Mouse (Mus musculus) midbrain, embryonic 13.5 days (tissue): ENCODE results near the gene Rpl27a. TPM values are rescaled to one million over a fixed set of nuclear protein-coding genes. Genes with fewer than 3 reads are reported as not detected.

ENCODE experiments used
- ATAC-seq: fragments of 200-750 bp; cut with Nextera tagmentation; 2 replicates; pipeline ENCODE4 v1.8.0; 2017; ENCODE audit warnings: mild to moderate bottlenecking, moderate TSS enrichment, moderate library complexity
- H3K27ac ChIP-seq: fragments of 300-500 bp; sonication (generic); 2 replicates; pipeline ENCODE4 v1.5.1; 2015; ENCODE audit warnings: inconsistent platforms, mild to moderate bottlenecking, moderate library complexity
- H3K27me3 ChIP-seq: fragments of 300-500 bp; sonication (generic); 2 replicates; pipeline ENCODE4 v1.6.1; 2015; ENCODE audit warnings: mild to moderate bottlenecking, inconsistent platforms
- H3K36me3 ChIP-seq: fragments of 300-500 bp; sonication (generic); 2 replicates; pipeline ENCODE4 v1.6.1; 2015; ENCODE audit warnings: mild to moderate bottlenecking, inconsistent platforms
- H3K4me1 ChIP-seq: fragments of 300-500 bp; sonication (generic); replicated peaks from 2 replicates; pipeline ENCODE4 v1.6.1; 2015; ENCODE audit warnings: inconsistent platforms
- H3K4me2 ChIP-seq: fragments of 300-500 bp; sonication (generic); replicated peaks from 2 replicates; pipeline ENCODE4 v1.6.1; 2015; ENCODE audit warnings: moderate library complexity, mild to moderate bottlenecking, inconsistent platforms
- H3K4me3 ChIP-seq: fragments of 300-500 bp; sonication (generic); replicated peaks from 2 replicates; pipeline ENCODE4 v1.5.1; 2015; ENCODE audit warnings: mild to moderate bottlenecking, inconsistent platforms
- H3K9ac ChIP-seq: fragments of 300-500 bp; sonication (generic); replicated peaks from 2 replicates; pipeline ENCODE4 v1.6.1; 2015; ENCODE audit warnings: mild to moderate bottlenecking, inconsistent platforms
- H3K9me3 ChIP-seq: fragments of 300-500 bp; sonication (generic); 2 replicates; pipeline ENCODE4 v1.6.1; 2016; ENCODE audit warnings: mild to moderate bottlenecking, inconsistent platforms
- WGBS: fragments of 180-500 bp; shearing (Covaris S2); methylation state at CpG from one replicate; pipeline ENCODE4 v1.1.7; 2015; 5-methylcytosine and 5-hydroxymethylcytosine counted together
- polyA plus RNA-seq: library from polyadenylated mRNA; unstranded; fragments of >200 nt; fragmentation: Nextera tagmentation; extraction: Ambion mirVana; gene quantifications from 2 replicates; pipeline ENCODE4 v1.2.1, GENCODE M21; 2015

Rpl27a gene
- polyA plus RNA-seq, 1 experiment from 2014 or later = 85.2 TPM

DNA sequence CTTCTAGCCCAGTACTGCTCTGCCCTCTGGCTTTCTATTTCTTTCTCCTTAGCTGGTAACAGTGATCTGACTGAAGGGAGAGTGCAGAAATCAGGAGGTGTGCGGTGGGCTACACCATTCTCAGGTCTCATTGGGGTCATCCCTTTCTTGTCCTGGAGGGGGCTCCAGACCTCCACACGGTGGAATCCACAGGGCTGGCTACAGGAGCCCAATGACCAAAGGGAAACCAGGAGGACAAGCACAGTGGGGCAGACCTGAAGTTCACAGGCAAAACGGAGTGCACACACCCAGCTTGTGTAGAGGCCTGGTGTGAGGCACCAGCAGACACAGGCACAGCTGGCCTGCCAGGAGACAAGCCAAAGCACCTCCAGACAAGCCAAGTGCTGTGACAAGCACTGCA lies 9.4 kb downstream of the Rpl27a start:
- 0 out of 2 replicates have a peak, but pooled peaks cover 3% of the 10 kb centered on the region for H3K4me1 ChIP-seq
- WGBS = 12% methylated on average over 3 of the region's 3 CpGs
- H3K9ac ChIP-seq = 0 out of 2 replicates have a peak overlapping the region, but pooled peaks have one; percentile 19
- H3K4me3 ChIP-seq = no peak overlapping the region
- no peaks in the 10 kb centered on the region for H3K27me3 ChIP-seq
- peaks cover 60% of the 10 kb centered on the region for H3K36me3 ChIP-seq
- no peaks in the 10 kb centered on the region for H3K9me3 ChIP-seq
- H3K27ac ChIP-seq = no peak overlapping the region
- peak; percentile 79 for ATAC-seq
- no peak overlapping the region for H3K4me2 ChIP-seq

DNA sequence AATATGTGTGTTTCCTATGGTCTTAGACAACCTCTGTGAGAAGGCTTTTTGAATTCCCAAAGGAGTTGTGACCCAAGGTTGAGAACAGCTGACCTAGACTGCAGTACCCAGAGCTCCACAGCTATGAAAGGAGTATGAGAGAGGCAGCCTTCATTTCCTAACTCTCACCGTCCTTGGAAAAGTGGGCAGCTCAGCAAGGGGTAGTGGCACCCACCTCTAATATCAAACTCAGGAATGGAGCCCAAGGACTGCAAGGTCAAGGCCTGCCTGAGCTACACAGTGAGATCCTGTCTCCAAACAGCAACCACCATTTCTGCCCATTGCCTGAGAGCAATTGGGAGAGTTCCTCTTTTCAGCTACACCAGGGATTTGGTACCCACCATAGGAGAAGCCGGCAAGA lies 10.8 kb downstream of the Rpl27a start:
- Histone ChIP-seq H3K4me1 (no peaks in the 10 kb centered on the region), H3K4me3 (no peak overlapping the region), H3K9ac (0 out of 2 replicates have a peak overlapping the region, but pooled peaks have one; percentile 8), H3K9me3 (no peaks in the 10 kb centered on the region), H3K4me2 (no peak overlapping the region), H3K27ac (no peak overlapping the region), H3K36me3 (peaks cover 51% of the 10 kb centered on the region), H3K27me3 (no peaks in the 10 kb centered on the region)
- no peak for ATAC-seq
- 77% methylated on average over 2 of the region's 2 CpGs for WGBS

DNA sequence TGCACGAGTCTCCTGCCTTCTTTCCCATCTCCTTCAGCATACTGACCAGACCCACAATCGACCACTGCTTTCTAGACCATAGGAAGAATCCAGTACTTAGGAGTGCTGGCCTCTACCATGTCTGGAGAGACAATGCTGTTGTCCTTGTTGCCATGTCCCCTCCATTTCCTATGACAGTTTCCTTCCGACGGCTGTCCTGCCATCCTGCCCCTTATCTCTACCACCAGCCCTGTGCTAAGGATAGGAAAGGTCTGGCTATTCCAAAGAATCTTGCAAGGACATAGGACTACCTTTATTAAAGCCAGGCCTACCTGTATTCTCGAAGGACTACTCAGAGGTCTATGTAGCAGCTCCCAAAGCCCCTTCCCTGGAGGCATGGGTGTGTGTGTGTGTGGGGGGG lies 12.6 kb downstream of the Rpl27a start:
- peaks cover 39% of the 10 kb centered on the region for H3K36me3 ChIP-seq
- H3K9me3 ChIP-seq = no peaks in the 10 kb centered on the region
- H3K27me3 ChIP-seq = no peaks in the 10 kb centered on the region
- H3K4me1 ChIP-seq = peaks cover 3% of the 10 kb centered on the region; the same call in 1 of the 2 replicates
- no peak for ATAC-seq
- no peak overlapping the region for H3K27ac ChIP-seq
- WGBS = 84% methylated on average over 5 of the region's 5 CpGs
- no peak overlapping the region for H3K9ac ChIP-seq
- no peak overlapping the region for H3K4me3 ChIP-seq
- no peak overlapping the region for H3K4me2 ChIP-seq

DNA sequence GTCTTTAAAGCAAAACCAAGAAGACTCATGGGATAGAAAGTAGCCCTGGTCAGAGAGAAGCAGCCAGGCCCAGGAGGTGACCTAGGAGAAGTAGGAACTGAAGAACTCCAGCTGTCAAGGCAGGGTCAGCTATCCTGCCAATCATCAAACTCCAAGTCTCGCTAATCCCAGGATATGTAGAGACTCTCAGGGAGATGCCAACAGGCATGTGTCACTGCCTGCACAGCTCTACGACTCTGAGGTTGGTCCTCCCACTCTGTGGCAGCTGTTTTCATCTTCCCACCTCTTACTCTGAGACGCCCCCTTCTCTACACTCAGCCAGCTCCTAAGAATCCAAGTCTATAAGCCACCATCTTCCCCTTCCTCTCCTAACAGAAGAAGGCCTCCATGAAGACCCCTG lies 13.7 kb downstream of the Rpl27a start:
- Histone ChIP-seq H3K9me3 (no peaks in the 10 kb centered on the region), H3K36me3 (peaks cover 29% of the 10 kb centered on the region), H3K4me1 (peaks cover 7% of the 10 kb centered on the region; the same call in 1 of the 2 replicates), H3K4me3 (no peak overlapping the region), H3K9ac (no peak overlapping the region), H3K27me3 (no peaks in the 10 kb centered on the region), H3K4me2 (no peak overlapping the region), H3K27ac (no peak overlapping the region)
- WGBS = 82% methylated on average over 3 of the region's 3 CpGs
- ATAC-seq = no peak

DNA sequence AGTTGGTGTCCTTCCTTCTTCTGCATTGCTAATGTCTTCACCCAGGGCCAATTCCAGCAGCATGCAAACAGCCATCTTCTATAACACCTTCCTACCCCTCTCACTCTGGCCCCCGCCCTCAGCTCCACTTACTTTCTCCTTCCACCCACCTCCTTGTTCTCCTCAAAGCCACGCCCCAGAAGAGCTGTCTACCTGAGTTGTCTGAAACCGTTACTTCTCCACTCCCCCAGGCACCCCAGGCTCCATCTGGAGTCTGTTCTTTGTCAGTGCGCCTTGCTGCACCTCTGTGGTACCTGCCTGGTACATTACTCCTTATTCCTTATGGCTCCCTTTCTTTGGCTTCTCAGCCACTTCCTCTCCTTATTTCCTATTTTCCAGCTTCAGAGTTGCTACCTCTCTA lies 14.2 kb downstream of the Rpl27a start:
- no peak overlapping the region for H3K27ac ChIP-seq
- peaks cover 7% of the 10 kb centered on the region; the same call in 1 of the 2 replicates for H3K4me1 ChIP-seq
- no peak overlapping the region for H3K4me2 ChIP-seq
- peaks cover 29% of the 10 kb centered on the region for H3K36me3 ChIP-seq
- H3K4me3 ChIP-seq = no peak overlapping the region
- H3K9ac ChIP-seq = no peak overlapping the region
- H3K27me3 ChIP-seq = no peaks in the 10 kb centered on the region
- H3K9me3 ChIP-seq = no peaks in the 10 kb centered on the region
- WGBS = 83% methylated on average over 4 of the region's 4 CpGs
- ATAC-seq = no peak

DNA sequence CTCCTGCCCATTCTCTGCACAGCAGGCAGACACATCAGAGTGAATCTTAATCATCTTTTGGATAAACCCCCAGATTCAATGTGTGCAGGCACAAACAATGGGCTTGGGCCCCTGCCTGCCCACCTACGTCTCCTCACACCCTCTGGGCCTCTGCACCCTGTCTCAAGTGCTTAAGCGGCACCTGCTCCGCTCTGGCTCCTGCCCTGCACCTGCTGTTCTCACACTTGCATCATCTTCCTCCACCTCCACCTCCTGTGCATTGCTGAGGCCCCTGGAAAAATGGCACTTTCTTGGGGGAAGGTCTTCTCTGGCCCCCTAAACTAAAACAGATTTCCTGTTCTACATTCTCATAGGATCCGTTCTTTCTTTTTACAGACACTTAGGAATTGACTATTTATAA lies 14.9 kb downstream of the Rpl27a start:
- H3K36me3 ChIP-seq = peaks cover 29% of the 10 kb centered on the region
- no peak for ATAC-seq
- H3K27me3 ChIP-seq = no peaks in the 10 kb centered on the region
- peaks cover 7% of the 10 kb centered on the region; the same call in 1 of the 2 replicates for H3K4me1 ChIP-seq
- H3K27ac ChIP-seq = no peak overlapping the region
- H3K9me3 ChIP-seq = no peaks in the 10 kb centered on the region
- WGBS = 92% methylated on average over 4 of the region's 4 CpGs
- no peak overlapping the region for H3K4me2 ChIP-seq
- no peak overlapping the region for H3K4me3 ChIP-seq
- H3K9ac ChIP-seq = no peak overlapping the region

DNA sequence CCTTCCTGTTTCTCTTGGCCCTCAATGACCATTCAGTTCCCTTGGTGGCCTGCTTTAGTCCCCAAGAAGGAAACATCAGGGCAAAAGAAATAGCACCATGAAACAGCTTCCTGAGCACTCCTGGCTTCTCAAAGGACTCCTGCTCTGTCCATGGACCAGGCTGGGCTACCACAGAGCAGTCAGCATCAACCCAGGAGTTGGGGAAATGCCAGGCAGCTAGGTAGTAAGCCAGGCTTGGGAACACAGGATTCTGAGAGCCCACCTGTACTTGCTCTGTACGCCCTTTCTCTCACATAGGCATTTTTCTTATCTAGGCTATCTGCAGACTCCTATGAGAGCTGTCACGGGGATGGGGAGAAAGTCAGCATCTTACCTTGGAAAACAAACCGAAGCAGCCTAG lies 16.0 kb downstream of the Rpl27a start:
- no peak overlapping the region for H3K4me2 ChIP-seq
- H3K9me3 ChIP-seq = no peaks in the 10 kb centered on the region
- no peak for ATAC-seq
- peaks cover 32% of the 10 kb centered on the region for H3K36me3 ChIP-seq
- H3K27me3 ChIP-seq = no peaks in the 10 kb centered on the region
- H3K4me3 ChIP-seq = no peak overlapping the region
- H3K27ac ChIP-seq = no peak overlapping the region
- no peak overlapping the region for H3K9ac ChIP-seq
- WGBS = 97% methylated on average over 3 of the region's 3 CpGs
- peaks cover 7% of the 10 kb centered on the region; the same call in 1 of the 2 replicates for H3K4me1 ChIP-seq

DNA sequence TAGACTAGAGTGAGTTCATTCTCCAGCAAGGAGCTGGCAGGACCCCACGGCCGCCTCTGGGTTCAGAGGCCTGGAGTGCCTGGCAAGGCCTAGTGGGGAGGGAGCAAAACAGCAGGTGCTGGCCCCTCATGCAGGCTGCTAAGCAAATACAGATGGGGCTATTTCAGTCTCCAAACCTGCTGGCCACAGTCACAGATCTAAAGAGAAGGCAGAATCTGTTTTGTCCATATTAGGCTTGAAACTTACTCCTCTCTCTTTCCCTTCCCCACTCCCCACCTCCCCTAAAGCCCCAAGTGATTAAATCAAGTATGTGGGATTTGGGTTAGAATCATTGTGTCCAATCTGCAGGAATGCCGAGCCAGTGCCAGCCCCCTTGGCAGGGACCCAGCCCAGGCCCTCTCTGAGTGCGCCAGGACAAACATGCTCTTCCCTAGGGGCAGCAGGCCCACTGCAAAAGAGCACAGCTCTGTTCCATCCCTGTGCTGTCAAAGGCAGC lies 17.6 kb downstream of the Rpl27a start:
- Histone ChIP-seq H3K27ac (peak overlapping the region; percentile 57), H3K27me3 (no peaks in the 10 kb centered on the region), H3K9me3 (no peaks in the 10 kb centered on the region), H3K4me2 (no peak overlapping the region), H3K36me3 (peaks cover 22% of the 10 kb centered on the region), H3K9ac (no peak overlapping the region), H3K4me1 (peaks cover 7% of the 10 kb centered on the region; the same call in 1 of the 2 replicates), H3K4me3 (no peak overlapping the region)
- peak; percentile 91 for ATAC-seq
- WGBS = 51% methylated on average over 4 of the region's 4 CpGs

DNA sequence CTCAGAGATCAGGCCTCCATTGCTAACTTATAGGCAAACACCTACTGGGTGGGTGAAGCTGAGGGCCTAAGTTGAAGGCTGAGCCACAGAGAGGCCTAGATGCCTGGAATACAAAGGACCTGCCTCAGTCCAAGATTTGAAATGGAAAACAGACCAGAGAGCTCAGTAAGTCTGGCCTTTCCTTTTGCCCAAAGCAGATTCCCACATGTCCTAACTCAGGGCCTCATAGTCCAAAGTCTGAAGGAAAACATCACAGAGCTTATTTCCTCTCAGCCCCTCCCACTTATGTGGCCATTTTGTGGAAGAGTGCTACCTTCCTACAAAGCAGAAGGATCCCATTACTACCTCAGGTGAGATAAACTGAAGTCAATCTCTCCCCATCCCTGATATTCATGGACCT lies 22.0 kb downstream of the Rpl27a start:
- ATAC-seq = no peak
- H3K4me1 ChIP-seq = peaks cover 7% of the 10 kb centered on the region; the same call in 1 of the 2 replicates
- no peak overlapping the region for H3K9ac ChIP-seq
- H3K9me3 ChIP-seq = no peaks in the 10 kb centered on the region
- no peak overlapping the region for H3K4me2 ChIP-seq
- H3K27me3 ChIP-seq = no peaks in the 10 kb centered on the region
- H3K4me3 ChIP-seq = no peak overlapping the region
- H3K27ac ChIP-seq = no peak overlapping the region
- H3K36me3 ChIP-seq = peaks cover 20% of the 10 kb centered on the region

DNA sequence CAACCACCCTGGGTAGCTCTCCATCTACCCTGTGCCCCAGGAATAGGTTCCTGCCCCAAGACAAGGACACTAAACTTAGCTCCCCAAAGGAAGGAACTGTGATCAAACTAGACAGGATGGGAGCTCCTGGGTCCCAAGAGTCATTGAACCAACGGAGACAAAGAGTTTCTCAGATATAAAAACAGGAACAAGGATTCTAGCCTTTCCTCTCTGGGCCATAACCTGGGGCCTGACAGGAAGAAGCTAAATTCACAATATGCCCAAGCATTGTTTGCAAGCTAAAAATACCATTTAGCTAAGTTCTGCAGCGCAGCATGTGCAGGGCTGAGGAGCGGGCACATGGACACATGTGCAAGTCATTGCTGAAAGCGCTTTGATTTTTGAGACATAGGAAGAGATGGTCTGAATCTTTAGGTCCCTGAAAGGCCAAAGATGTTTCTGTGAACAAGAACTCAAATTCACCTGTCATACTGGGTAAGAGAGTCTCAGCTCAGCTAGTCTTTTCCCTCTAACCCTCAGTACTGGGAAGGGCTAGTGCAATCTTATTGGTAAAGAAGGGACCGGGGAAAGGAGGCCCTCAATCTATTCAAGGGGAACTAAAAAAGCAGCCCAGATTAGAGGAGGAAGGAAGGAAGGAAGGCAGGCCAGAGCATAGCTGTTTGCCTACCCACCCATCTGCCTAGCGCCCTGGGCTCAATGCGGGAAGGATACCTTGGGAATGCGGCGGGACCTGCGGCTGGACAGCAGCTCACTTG lies 22.8 kb downstream of the Rpl27a start:
- H3K9me3 ChIP-seq = no peaks in the 10 kb centered on the region
- 94% methylated on average over 10 of the region's 10 CpGs for WGBS
- peaks cover 1% of the 10 kb centered on the region; the same call in 1 of the 2 replicates for H3K4me1 ChIP-seq
- H3K9ac ChIP-seq = no peak overlapping the region
- H3K36me3 ChIP-seq = peaks cover 20% of the 10 kb centered on the region
- no peak for ATAC-seq
- no peak overlapping the region for H3K27ac ChIP-seq
- H3K27me3 ChIP-seq = no peaks in the 10 kb centered on the region
- H3K4me2 ChIP-seq = no peak overlapping the region
- H3K4me3 ChIP-seq = no peak overlapping the region

DNA sequence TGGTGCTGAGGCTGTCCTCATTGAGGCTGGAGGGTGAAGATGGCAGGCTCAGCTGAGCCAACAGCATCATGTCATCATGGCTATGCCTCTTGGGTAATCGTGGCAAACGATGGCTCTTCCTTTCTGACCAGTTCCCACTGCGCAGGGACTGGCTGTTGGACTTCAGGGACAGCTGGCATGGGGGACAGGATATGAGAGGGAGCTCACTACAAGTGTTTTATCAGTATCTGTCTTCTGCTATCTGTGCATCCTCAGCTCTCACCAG lies 23.3 kb downstream of the Rpl27a start:
- WGBS = 91% methylated on average over 3 of the region's 3 CpGs
- Histone ChIP-seq H3K4me1 (no peaks in the 10 kb centered on the region), H3K9ac (no peak overlapping the region), H3K27ac (no peak overlapping the region), H3K9me3 (no peaks in the 10 kb centered on the region), H3K4me2 (no peak overlapping the region), H3K27me3 (no peaks in the 10 kb centered on the region), H3K36me3 (peaks cover 20% of the 10 kb centered on the region), H3K4me3 (no peak overlapping the region)
- no peak for ATAC-seq

DNA sequence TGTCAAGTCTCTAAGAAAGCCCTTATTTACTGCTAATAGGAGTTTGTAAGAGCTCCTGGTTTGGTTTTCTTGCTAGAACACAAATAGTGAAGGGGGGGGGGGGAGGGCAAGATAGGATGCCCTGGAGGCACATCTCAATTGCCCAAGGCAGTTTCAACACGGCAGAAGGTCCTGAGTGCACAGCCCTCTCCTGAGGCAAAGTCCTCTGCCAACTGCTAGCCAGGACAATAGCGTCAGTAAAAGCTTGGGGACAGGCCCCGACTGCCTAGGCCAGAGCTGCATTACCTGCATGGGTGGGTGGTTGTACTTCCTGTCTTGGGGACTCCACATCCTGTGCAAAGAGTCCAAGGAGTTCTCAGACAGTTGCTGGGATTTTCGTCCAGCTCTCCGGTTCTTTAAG lies 25.8 kb downstream of the Rpl27a start:
- no peak for ATAC-seq
- no peaks in the 10 kb centered on the region for H3K9me3 ChIP-seq
- H3K27ac ChIP-seq = no peak overlapping the region
- no peaks in the 10 kb centered on the region for H3K4me1 ChIP-seq
- no peak overlapping the region for H3K4me3 ChIP-seq
- H3K36me3 ChIP-seq = peaks cover 14% of the 10 kb centered on the region; the same call in 1 of the 2 replicates
- no peaks in the 10 kb centered on the region for H3K27me3 ChIP-seq
- no peak overlapping the region for H3K4me2 ChIP-seq
- WGBS = 79% methylated on average over 5 of the region's 5 CpGs
- H3K9ac ChIP-seq = no peak overlapping the region
